Mouse (Mus musculus) kidney, adult 2 months (tissue): ENCODE measurements around the gene Pnpla7.

Source experiments
- CTCF ChIP-seq: fragments of 200-500 bp; conservative IDR thresholded peaks from 2 replicates; pipeline ENCODE4 v1.5.1; 2011; ENCODE audit warnings: low read depth, mild to moderate bottlenecking, control low read depth, low read length, moderate library complexity, mixed read lengths; ENCODE audit not compliant: insufficient read depth, insufficient read length
- POLR2A ChIP-seq: fragments of 200-500 bp; IDR thresholded peaks from one replicate; pipeline ENCODE4 v1.6.1; 2011; ENCODE audit warnings: low read depth, low read length, control low read depth

- TF ChIP-seq CTCF (no peak), POLR2A (no peak)
Observed at GRCm38 (mm10) chr2:25003946-25004786, 28.3 kb downstream of the Pnpla7 start.
